Mouse (Mus musculus) adrenal gland, postnatal 4 days (tissue): ENCODE data around the gene Tcf3. TPM values are rescaled to one million over a fixed set of nuclear protein-coding genes. Genes with fewer than 3 reads are reported as not detected.

Experiments
- DNase-seq, 2 experiments: peaks; one replicate each; pipeline ENCODE4 v3.0.0; 2021 to 2022; ENCODE audit warnings: low spot score in 2 of 2, mixed read lengths in 2 of 2
- total RNA-seq, 2 experiments: library from RNA; stranded (reverse); gene quantifications; 2 replicates each; pipeline ENCODE4 v1.2.3; 2021

Gene Tcf3
- total RNA-seq, 2 experiments from 2014 or later, result 112 to 116 TPM

DNA sequence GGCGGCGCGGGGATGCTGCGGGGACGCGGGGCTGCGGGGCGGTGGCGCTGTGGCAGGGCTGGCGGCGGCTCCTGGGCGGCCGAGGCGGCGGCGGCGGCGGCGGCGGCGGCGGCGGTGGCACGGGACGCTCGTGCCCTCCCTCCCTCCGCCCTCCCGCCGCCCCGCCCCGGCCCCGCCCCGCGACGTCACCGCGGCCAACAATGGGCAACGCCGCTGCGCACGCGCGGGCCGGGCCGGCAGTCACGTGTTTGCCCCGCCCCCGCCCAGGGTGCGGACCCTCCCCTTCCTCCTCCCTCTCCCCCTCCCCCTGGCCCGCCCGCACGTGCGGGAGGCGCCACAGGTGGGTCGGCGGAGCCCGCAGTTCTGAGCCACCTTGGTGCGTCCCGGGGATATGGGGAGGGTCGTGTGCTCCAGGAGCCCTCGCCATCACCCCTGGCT, 45.9 kb downstream of the Tcf3 start, which contains the start of gene Mex3d:
Gene Mex3d, minus strand, starts transcription at position 138 of the 438 bp plus-strand sequence.
- DNase-seq, result peak; percentile 75 to 79

DNA sequence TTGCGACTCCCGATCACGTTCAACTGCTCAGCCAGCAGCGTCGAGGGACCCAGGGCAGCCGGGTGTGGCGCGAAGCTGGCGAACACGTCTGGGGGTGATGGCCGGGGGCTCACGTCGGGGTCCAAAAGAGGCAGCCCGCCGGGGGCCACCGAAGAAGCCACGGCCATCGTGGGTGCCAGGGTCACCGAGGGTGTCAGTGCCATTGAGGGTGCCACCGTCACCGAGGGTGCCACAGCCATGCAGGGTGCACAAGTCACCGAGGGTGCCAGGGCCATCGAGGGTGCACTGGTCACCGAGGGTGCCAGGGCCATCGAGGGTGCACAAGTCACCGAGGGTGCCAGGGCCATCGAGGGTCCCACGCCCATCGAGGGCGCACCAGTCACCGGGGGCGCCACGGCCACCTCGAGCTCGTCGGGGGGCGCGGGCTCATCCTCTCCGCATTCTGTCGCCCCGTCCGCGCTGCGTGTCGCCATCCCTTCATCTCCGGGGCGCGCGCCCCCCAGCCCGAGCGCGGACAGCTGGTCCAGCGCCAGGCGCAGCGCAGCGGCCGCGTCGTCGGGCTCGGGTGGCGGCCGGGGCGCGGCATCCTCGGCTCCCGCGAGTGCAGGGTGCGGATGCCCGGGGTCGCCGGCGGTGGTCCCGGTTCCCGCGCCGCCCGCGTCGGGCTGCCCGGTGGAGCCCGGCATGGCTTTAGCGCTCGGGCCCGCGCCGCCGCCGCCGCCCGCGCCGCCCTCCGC, 46.5 kb downstream of the Tcf3 start:
- DNase-seq, result no peak

- no peak for DNase-seq
Observed at GRCm38 (mm10) chr10:80385811-80386734, 47.4 kb downstream of the Tcf3 start.

GRCm38 (mm10) chr10:80385310-80385709, 48.1 kb downstream of the Tcf3 start:
- DNase-seq, result no peak

GRCm38 (mm10) chr10:80384709-80385108, 48.7 kb downstream of the Tcf3 start:
- no peak for DNase-seq

DNA sequence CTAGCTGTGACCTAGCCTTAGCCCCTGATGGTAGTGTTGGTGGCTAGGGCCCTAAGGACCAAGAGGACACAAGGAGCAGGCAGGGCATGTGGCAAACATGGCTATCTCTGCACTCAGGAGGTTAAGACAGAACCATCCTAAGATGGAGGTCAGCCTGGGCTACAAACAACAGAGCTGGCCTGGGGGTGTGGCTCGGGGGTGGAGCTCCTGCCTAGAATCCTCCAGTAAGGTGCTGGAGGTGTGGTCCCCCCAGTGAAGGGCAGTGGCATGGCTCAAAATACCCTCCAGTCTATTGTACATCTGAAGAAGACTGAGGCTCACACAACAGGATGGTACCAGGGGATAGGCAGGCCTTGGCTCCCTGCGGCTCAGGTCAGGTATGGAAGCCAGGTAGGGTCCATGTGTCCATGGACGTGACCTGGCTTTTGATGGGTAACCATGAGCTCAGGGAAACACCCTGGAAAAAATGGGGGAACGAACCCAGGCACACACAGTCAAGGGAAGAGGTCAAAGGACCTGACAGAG, 49.3 kb downstream of the Tcf3 start:
- DNase-seq, result no peak

GRCm38 (mm10) chr10:80383431-80383830, 50.0 kb downstream of the Tcf3 start:
- DNase-seq, result no peak

DNA sequence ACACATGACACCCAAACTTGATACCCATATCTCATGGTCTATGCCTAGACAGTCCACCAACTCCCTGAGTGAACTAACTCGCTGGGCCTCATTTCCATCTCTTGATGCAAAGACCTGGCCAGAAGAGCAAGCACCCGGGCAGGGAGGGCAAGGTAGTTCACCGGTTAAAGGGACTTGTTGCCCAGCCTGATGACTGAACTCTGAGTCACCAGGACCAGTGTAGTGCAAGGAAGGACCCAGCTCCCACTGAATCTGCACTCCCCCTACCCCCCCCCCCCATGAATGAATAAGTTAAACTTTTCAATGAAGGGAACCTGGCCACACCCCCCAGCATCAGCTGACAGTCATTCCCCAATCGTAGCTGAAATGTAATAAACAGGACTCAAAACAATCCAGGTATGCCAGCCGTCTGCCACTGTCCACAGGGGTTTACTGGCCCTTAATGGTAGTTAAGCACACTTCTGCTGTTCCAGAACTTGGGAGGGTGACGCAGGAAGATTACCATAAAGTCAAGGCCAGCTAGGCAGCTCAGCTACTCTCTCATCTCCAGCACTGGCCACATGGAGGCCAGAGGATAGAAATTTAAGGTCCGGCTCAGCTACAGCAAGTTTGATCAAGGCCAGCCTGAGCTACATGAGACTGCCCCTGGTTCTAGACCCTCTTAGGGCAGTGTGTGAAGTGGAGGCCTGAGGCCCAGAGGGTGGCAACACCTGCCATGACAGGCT, 50.6 kb downstream of the Tcf3 start:
- DNase-seq, result no peak

- no peak for DNase-seq
Observed at GRCm38 (mm10) chr10:80377716-80378115, 55.7 kb downstream of the Tcf3 start.

- DNase-seq, result peak; percentile 73 to 91
Observed at GRCm38 (mm10) chr10:80376160-80376559, 57.3 kb downstream of the Tcf3 start.

DNA sequence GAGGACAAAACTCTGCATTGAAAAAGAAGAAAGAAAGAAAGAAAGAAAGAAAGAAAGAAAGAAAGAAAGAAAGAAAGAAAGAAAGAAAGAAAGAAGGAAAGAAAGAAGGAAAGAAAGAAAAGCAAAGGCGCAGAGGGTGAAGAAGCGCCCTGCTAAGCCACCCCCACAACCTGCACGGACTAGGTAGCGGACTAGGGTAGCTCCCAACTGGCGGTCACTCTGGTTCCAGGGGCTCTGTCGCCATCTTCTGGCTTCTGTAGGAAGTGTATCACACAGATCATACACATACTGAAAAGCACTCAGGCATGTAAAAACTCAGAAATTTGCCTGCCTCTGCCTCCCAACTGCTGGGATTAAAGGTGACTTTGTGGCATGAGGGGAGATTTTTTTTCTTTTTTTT, 59.4 kb downstream of the Tcf3 start:
- DNase-seq, result peak in 1 of 2 experiments; percentile 61

GRCm38 (mm10) chr10:80372706-80373105, 60.7 kb downstream of the Tcf3 start:
- DNase-seq, result no peak

- DNase-seq, result no peak
Observed at GRCm38 (mm10) chr10:80371983-80372382, 61.5 kb downstream of the Tcf3 start.

GRCm38 (mm10) chr10:80371411-80371966, 62.0 kb downstream of the Tcf3 start:
- DNase-seq, result no peak

DNA sequence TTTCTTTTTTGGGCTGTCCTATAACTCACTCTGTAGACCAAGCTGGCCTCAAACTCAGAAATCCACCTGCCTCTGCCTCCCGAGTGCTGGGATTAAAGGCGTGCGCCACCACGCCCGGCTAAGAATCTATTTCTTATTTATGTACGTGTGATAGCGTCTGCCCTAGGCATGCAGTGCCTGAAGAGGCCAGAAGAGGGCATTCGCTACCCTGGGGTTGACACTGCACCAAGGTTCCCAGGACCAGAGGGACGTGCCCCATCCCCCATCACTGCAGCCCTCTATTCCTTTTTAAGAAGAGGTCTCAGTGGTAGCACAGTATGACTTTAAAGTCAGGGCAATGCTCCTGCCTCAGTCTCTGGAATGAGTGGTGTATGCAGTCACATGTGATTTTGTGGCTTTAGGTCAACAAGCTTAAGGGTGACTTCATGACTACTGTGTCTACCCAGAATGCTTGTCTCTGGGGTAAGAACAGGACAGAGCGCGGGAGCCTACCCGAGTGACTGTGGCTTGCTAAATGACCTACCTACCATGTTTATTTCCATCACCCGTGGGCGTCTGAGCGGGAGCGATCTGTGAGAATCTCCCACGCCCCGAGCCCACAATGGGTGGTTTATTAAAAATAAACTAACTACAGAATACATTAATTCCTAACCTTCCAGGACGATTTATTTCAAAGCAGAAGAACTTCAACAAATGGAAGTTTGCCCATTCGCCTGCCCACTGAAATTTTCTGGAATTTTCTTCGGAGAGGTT, 63.3 kb downstream of the Tcf3 start:
- no peak for DNase-seq

- DNase-seq, result no peak
Observed at GRCm38 (mm10) chr10:80368392-80368791, 65.1 kb downstream of the Tcf3 start.

DNA sequence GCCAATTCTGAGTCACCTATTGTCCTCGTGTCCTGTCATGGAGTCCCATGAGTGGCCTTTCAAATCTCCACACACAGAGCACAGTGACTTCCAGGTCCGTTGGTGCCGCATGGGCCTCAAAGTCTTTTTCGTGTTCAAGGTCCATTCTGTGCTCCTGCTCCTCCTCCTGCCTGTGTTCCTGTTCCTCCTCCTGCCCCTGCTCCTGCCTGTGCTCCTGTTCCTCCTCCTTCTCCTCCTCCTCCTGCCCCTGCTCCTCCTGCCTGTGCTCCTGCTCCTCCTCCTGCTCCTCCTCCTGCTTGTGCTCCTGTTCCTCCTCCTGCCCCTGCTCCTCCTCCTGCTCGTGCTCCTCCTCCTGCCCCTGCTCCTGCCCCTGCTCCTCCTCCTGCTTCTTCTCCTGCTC, 65.5 kb downstream of the Tcf3 start:
- no peak for DNase-seq

DNA sequence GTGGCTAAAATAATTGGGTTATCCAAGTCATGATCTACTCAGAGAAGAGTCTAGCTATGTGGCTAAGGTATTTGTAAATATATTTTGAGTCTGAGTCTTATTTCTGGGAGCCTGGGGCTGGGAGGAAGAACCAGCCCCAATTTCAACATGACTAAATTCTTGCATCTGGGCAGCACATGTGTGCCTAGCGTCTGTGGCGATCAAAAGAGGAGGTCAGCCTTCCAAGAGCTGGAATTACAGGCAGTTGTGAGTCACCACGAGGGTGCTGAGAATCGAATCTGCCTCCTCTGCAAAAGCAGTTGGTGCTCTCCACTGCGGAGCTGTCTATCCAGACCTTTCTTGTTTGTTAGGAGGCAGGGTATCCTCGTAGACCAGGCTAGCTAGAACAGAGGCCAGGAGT, 67.7 kb downstream of the Tcf3 start:
- DNase-seq, result no peak

DNA sequence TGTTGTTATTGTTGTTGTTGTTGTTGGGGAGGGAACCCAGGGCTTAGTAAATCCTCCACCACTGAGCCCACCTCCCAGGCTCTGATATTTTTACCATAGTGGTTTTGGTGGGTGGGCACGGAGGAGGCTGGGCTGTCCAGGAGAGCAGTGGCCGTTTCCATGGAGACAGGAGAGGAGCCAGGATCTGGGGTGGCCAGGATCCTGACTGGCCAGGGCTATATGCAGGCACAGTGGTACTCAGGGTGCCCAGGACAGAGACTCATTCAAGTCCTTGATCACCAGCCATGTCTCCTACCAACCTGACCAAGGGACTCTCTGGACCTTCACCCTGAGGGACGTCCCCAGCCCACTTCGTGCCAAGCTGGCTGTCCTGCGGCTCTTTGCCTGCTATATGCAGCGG, 69.7 kb downstream of the Tcf3 start:
- no peak for DNase-seq
